Mouse (Mus musculus) myocyte (in vitro differentiated cells): ENCODE measurements around the gene Dirc2. TPM values are rescaled to one million over a fixed set of nuclear protein-coding genes. Genes with fewer than 3 reads are reported as not detected.

Source experiments
- H3K27me3 ChIP-seq: one replicate; pipeline ENCODE4 v1.6.1; 2011; ENCODE audit not compliant: control insufficient read depth, insufficient read depth, insufficient read length
- H3K36me3 ChIP-seq: one replicate; pipeline ENCODE4 v1.6.1; 2011; ENCODE audit not compliant: control insufficient read depth, insufficient read depth
- H3K4me2 ChIP-seq: one replicate; pipeline ENCODE4 v1.6.1; 2011; ENCODE audit warnings: low read depth, control low read depth
- H3K4me3 ChIP-seq: one replicate; pipeline ENCODE4 v1.5.1; 2011; ENCODE audit warnings: mild to moderate bottlenecking, control low read depth, moderate library complexity
- H3K79me2 ChIP-seq: one replicate; pipeline ENCODE4 v1.6.1; 2011; ENCODE audit not compliant: control insufficient read depth, insufficient read depth
- H3ac ChIP-seq: one replicate; pipeline ENCODE4 v1.6.1; 2011; ENCODE audit not compliant: control insufficient read depth, insufficient read length
- CEBPB ChIP-seq: IDR thresholded peaks from 2 replicates; pipeline ENCODE4 v1.6.1; 2011; ENCODE audit warnings: mild to moderate bottlenecking, moderate library complexity; ENCODE audit not compliant: poor library complexity, insufficient read depth, severe bottlenecking
- E2F4 ChIP-seq: IDR thresholded peaks from one replicate; pipeline ENCODE4 v1.6.1; 2011; ENCODE audit warnings: mild to moderate bottlenecking, control low read depth, moderate library complexity; ENCODE audit not compliant: insufficient read depth
- MAX ChIP-seq: IDR thresholded peaks from one replicate; pipeline ENCODE4 v1.6.1; 2011; ENCODE audit warnings: low read depth, mild to moderate bottlenecking, control low read depth
- MYOD1 ChIP-seq, 3 experiments: IDR thresholded peaks; one replicate each; pipeline ENCODE4 v1.6.1; 2011; ENCODE audit warnings: control low read depth in 2 of 3, low read depth in 2 of 3, mild to moderate bottlenecking in 2 of 3, moderate library complexity in 1 of 3; ENCODE audit not compliant: insufficient read length in 2 of 3, control insufficient read depth in 1 of 3
- MYOG ChIP-seq, 3 experiments: IDR thresholded peaks; one replicate each; pipeline ENCODE4 v1.6.1; 2011; ENCODE audit warnings: control low read depth in 2 of 3, low read depth in 2 of 3, mild to moderate bottlenecking in 2 of 3; ENCODE audit not compliant: insufficient read length in 2 of 3, control insufficient read depth in 1 of 3, insufficient read depth in 1 of 3
- POLR2A ChIP-seq: IDR thresholded peaks from one replicate; pipeline ENCODE4 v1.6.1; 2011; ENCODE audit warnings: low read depth, mild to moderate bottlenecking, control low read depth, moderate library complexity; ENCODE audit not compliant: insufficient read length
- POLR2AphosphoS2 ChIP-seq: IDR thresholded peaks from one replicate; pipeline ENCODE4 v1.6.1; 2011; ENCODE audit warnings: low read depth, control low read depth; ENCODE audit not compliant: insufficient read length
- REST ChIP-seq: IDR thresholded peaks from one replicate; pipeline ENCODE4 v1.6.1; 2011; ENCODE audit warnings: mild to moderate bottlenecking, control low read depth, moderate library complexity; ENCODE audit not compliant: insufficient read depth, insufficient read length
- SRF ChIP-seq: IDR thresholded peaks from one replicate; pipeline ENCODE4 v1.6.1; 2011; ENCODE audit warnings: low read depth; ENCODE audit not compliant: control insufficient read depth, insufficient read length
- TCF12 ChIP-seq: IDR thresholded peaks from one replicate; pipeline ENCODE4 v1.6.1; 2011; ENCODE audit warnings: mild to moderate bottlenecking, control low read depth; ENCODE audit not compliant: poor library complexity, insufficient read depth, severe bottlenecking
- TCF3 ChIP-seq: IDR thresholded peaks from one replicate; pipeline ENCODE4 v1.6.1; 2011; ENCODE audit warnings: low read depth, control low read depth; ENCODE audit not compliant: insufficient read length
- USF1 ChIP-seq: IDR thresholded peaks from one replicate; pipeline ENCODE4 v1.6.1; 2011; ENCODE audit warnings: low read depth, mild to moderate bottlenecking, control low read depth, moderate library complexity
- polyA plus RNA-seq: library from polyadenylated mRNA; unstranded; fragments of >200 nt; fragmentation: generic; extraction: Trizol; gene quantifications from one replicate; pipeline ENCODE4 v1.2.1, GENCODE M21; 2012; ENCODE audit warnings: missing spikeins

Gene Dirc2
- polyA plus RNA-seq, 1 experiment = 19.3 TPM

GRCm38 (mm10) chr16:35652706-35653105 is 116.5 kb downstream of the Dirc2 start:
- H3K27me3 ChIP-seq = no peaks in the 10 kb centered on the region
- H3K4me3 ChIP-seq = no peak overlapping the region
- H3K4me2 ChIP-seq = no peak overlapping the region
- TF ChIP-seq TCF12 = no peak
- no peak for TF ChIP-seq REST
- no peak for TF ChIP-seq MYOD1 (IDR thresholded peaks at IDR 0.05; ENCODE audit: control insufficient read depth in 1 of 3, insufficient read length in 2 of 3, low read depth in 2 of 3)
- TF ChIP-seq POLR2A = no peak
- no peak for TF ChIP-seq SRF
- no peak for TF ChIP-seq E2F4
- no peak for TF ChIP-seq CEBPB
- TF ChIP-seq MYOG (IDR thresholded peaks at IDR 0.05; ENCODE audit: control insufficient read depth in 1 of 3, insufficient read depth in 1 of 3, insufficient read length in 2 of 3, low read depth in 2 of 3) = no peak
- no peak for TF ChIP-seq TCF3
- TF ChIP-seq MAX = no peak
- no peak for TF ChIP-seq POLR2AphosphoS2
- no peak for TF ChIP-seq USF1
- no peaks in the 10 kb centered on the region for H3K79me2 ChIP-seq
- H3ac ChIP-seq = no peak overlapping the region
- H3K36me3 ChIP-seq = no peaks in the 10 kb centered on the region

GRCm38 (mm10) chr16:35652206-35652605 is 117.0 kb downstream of the Dirc2 start:
- Histone ChIP-seq H3K79me2 (no peaks in the 10 kb centered on the region), H3K27me3 (no peaks in the 10 kb centered on the region), H3K36me3 (no peaks in the 10 kb centered on the region), H3K4me2 (no peak overlapping the region), H3K4me3 (no peak overlapping the region), H3ac (no peak overlapping the region)
- TF ChIP-seq REST (no peak), MYOG (IDR thresholded peaks at IDR 0.05; ENCODE audit: control insufficient read depth in 1 of 3, insufficient read depth in 1 of 3, insufficient read length in 2 of 3, low read depth in 2 of 3) (no peak), E2F4 (no peak), MAX (no peak), CEBPB (no peak), TCF3 (no peak), POLR2A (no peak), USF1 (no peak), MYOD1 (IDR thresholded peaks at IDR 0.05; ENCODE audit: control insufficient read depth in 1 of 3, insufficient read length in 2 of 3, low read depth in 2 of 3) (no peak), TCF12 (no peak)

- H3ac ChIP-seq = no peak overlapping the region
- TF ChIP-seq TCF3 (no peak), MYOD1 (IDR thresholded peaks at IDR 0.05; ENCODE audit: control insufficient read depth in 1 of 3, insufficient read length in 2 of 3, low read depth in 2 of 3) (no peak), USF1 (no peak), POLR2A (no peak), SRF (no peak), MYOG (IDR thresholded peaks at IDR 0.05; ENCODE audit: control insufficient read depth in 1 of 3, insufficient read depth in 1 of 3, insufficient read length in 2 of 3, low read depth in 2 of 3) (no peak), MAX (no peak), CEBPB (no peak), E2F4 (no peak), REST (no peak), POLR2AphosphoS2 (no peak)
- no peaks in the 10 kb centered on the region for H3K36me3 ChIP-seq
- no peaks in the 10 kb centered on the region for H3K27me3 ChIP-seq
- H3K4me3 ChIP-seq = no peak overlapping the region
- no peaks in the 10 kb centered on the region for H3K79me2 ChIP-seq
- H3K4me2 ChIP-seq = no peak overlapping the region
Measured at GRCm38 (mm10) chr16:35648862-35649261, 120.3 kb downstream of the Dirc2 start.

Other genes with a start within 250 kb of the Dirc2 start
- gene Sema5b, start 228.2 kb downstream of the Dirc2 start, polyA plus RNA-seq = not detected
- gene Hspbap1, start 1.0 kb upstream of the Dirc2 start, polyA plus RNA-seq = 6.3 TPM
- 0.23 TPM for gene Parp14, start 102.2 kb upstream of the Dirc2 start, polyA plus RNA-seq
- gene Parp9, start 169.1 kb upstream of the Dirc2 start, polyA plus RNA-seq = 1.2 TPM
- 0.83 TPM for gene Dtx3l, start 169.8 kb upstream of the Dirc2 start, polyA plus RNA-seq
- 14.8 TPM for gene Kpna1, start 209.4 kb upstream of the Dirc2 start, polyA plus RNA-seq